7 mouse cellular contexts compared by ENCODE assay signal in the genomic region with DNA sequence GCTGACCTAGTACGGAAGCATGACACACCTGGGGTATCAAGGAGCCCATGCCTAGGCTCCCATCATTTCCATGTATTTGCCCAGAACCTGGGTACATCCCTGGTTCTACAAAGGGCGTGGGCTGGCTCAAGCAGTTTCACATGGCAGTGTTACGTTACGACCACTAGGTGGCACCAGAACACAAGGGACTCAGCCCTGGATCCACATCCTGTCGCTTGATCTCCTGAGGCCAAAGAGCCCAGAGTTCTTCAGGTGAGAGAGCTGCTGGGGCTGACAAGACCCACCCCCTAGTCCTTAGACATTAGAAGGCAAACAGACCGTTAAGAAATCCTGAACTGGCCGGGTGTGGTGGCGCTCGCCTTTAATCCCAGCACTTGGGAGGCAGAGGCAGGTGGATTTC. TPM values are rescaled to one million over a fixed set of nuclear protein-coding genes. Genes with fewer than 3 reads are reported as not detected.
DNase-seq lines count a peak whose midpoint lies in the region; ATAC-seq and TF ChIP-seq lines count a peak whose summit lies in the region.

No protein-coding gene starts in this region.

- peak; percentile 69 for TF ChIP-seq CTCF in Patski (IDR thresholded peaks at IDR 0.05)

- H3K9me3 ChIP-seq in forebrain, embryonic 15.5 days: no peaks in the 10 kb centered on the region

- DNase-seq in Patski (ENCODE audit: low read depth, low spot score): no peak
- peak; percentile 64 to 80 for DNase-seq in layer of hippocampus, adult 8-10 months (ENCODE audit: low spot score in 2 of 2)
- peak; percentile 80 for DNase-seq in lung, postnatal 10 days
- DNase-seq in right cerebral cortex, postnatal 10 days (ENCODE audit: low spot score in 2 of 2): peak; percentile 81 to 85

- CTCF ChIA-PET in Patski (lab: Charles Lee): interaction anchor here (0.8 to 3.3 kb wide), 3 partner anchors 101 to 139 kb away, joined by 3 to 11 read pairs (median 3); no protein-coding TSS in a partner anchor

- H3K36me3 ChIP-seq in forebrain, embryonic 15.5 days: no peaks in the 10 kb centered on the region

- POLR2A ChIA-PET in Patski (lab: Charles Lee): no interaction called here

- ATAC-seq in Patski: peak; percentile 21
- peak; percentile 60; the same call in 1 of the 2 replicates for ATAC-seq in cerebellum, adult (ENCODE audit: insufficient number of reproducible peaks, low FRiP score, low TSS enrichment)
- ATAC-seq in forebrain, embryonic 15.5 days (replicated peaks): 0 out of 2 replicates have a peak, but pooled peaks have one; percentile 18
- peak; percentile 75 to 94 for ATAC-seq in hematopoietic stem cell, adult 5-6 weeks (replicated peaks in 1 of 2; ENCODE audit: insufficient read depth in 1 of 2, low FRiP score in 2 of 2, low TSS enrichment in 1 of 2, low read depth in 1 of 2, poor library complexity in 2 of 2, severe bottlenecking in 2 of 2)

- no peak overlapping the region for H3K4me2 ChIP-seq in forebrain, embryonic 15.5 days (replicated peaks)

- no peaks in the 10 kb centered on the region for H3K4me1 ChIP-seq in forebrain, embryonic 15.5 days

- H3K4me3 ChIP-seq in forebrain, embryonic 15.5 days: no peak overlapping the region

- no peak overlapping the region for H3K27ac ChIP-seq in forebrain, embryonic 15.5 days (replicated peaks)

- 10% methylated on average over 9 of the region's 9 CpGs for WGBS in forebrain, embryonic 15.5 days

- H3K9ac ChIP-seq in forebrain, embryonic 15.5 days (replicated peaks): no peak overlapping the region

- H3K27me3 ChIP-seq in Patski: no peaks in the 10 kb centered on the region
- H3K27me3 ChIP-seq in forebrain, embryonic 15.5 days: no peaks in the 10 kb centered on the region

- in situ Hi-C loops in Patski (cut with MboI; ENCODE audit: low pct_unique_long_range_greater_than_20kb): loop anchor here (10.0 kb wide), 1 partner anchor 137 kb away; no protein-coding TSS in a partner anchor

RNA-seq across cellular contexts. Expression of a gene that starts 24.6 kb away (rescaled TPM):
- polyA plus RNA-seq in Patski (2021): 73.5 TPM
- polyA plus RNA-seq in forebrain, embryonic 15.5 days (2015; fragmentation: Nextera tagmentation; extraction: Ambion mirVana): 48.6 and 49.7 TPM in 2 replicates
- 41.2 and 51.2 TPM in 2 replicates for total RNA-seq in hematopoietic stem cell, adult 5-6 weeks (2017)
- 100 to 1,000 TPM; 143 to 163 (median 151) TPM for total RNA-seq in layer of hippocampus, adult 8-10 months (2022)

Comparison
In these comparisons a context has a peak if more than half of its experiments do, and no peak if none do; other contexts are left out.
1. ATAC-seq: peak in every context shown above with its lines; median percentile 84 in hematopoietic stem cell, adult 5-6 weeks; 60 in cerebellum, adult; 21 in Patski; 18 in forebrain, embryonic 15.5 days.